Mouse (Mus musculus): Measurements from ENCODE around the gene Etv3. TPM values are rescaled to one million over a fixed set of nuclear protein-coding genes. Genes with fewer than 3 reads are reported as not detected.

Gene Etv3
- polyA plus RNA-seq (2017; shearing (Covaris generic)): 75.9 TPM

GRCm38 (mm10) chr3:87525043-87525836, at the start of gene Etv3:
Gene Etv3, plus strand, starts transcription at chr3:87525407.

Other genes with a start within 250 kb of the Etv3 start
- gene Cd5l, start 167.5 kb upstream of the Etv3 start, polyA plus RNA-seq (2017; shearing (Covaris generic)): not detected
- gene Fcrl1, start 149.0 kb upstream of the Etv3 start, polyA plus RNA-seq (2017; shearing (Covaris generic)): 7.6 TPM
- not detected for gene Fcrl5, start 89.6 kb upstream of the Etv3 start, polyA plus RNA-seq (2017; shearing (Covaris generic))
- 6.6 TPM for gene Arhgef11, start 92.2 kb downstream of the Etv3 start, polyA plus RNA-seq (2017; shearing (Covaris generic))
- not detected for gene Lrrc71, start 223.2 kb downstream of the Etv3 start, polyA plus RNA-seq (2017; shearing (Covaris generic))

All from effector memory CD4-positive, alpha-beta T cell, adult 7 months (primary cell).